Mouse (Mus musculus): ENCODE results near the gene Spz1. TPM values are rescaled to one million over a fixed set of nuclear protein-coding genes. Genes with fewer than 3 reads are reported as not detected.

The Spz1 gene
- total and polyA plus RNA-seq, 2 experiments from 2014 or later = not detected

DNA sequence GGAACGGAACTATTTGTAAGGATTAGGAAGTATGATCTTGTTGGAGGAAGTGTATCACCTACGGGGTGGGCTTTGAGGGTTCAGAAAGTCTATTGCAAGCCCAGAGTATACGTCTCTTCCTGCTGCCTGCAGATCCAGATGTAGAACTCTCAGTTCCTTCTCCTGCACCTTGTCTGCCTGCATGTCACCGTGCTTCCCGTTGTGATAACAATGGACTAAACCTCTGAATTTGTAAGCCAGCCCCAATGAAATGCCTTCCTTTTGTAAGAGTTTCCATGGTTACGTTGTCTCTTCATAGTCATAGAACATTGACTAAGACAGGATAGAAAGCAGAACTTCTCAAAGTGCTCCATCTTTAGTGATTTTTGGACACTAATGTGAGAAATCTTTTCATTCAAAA is 716 bp upstream of the Spz1 start:
- Histone ChIP-seq H3K4me3 (ENCODE audit: low read depth, low read length) (no peak overlapping the region), H3K9me3 (replicated peaks; ENCODE audit: control insufficient read depth, low read length) (no peaks in the 10 kb centered on the region), H3K36me3 (replicated peaks; ENCODE audit: control insufficient read depth, insufficient read depth, low read length) (no peaks in the 10 kb centered on the region), H3K27me3 (ENCODE audit: control insufficient read depth, insufficient read depth, low read length) (no peaks in the 10 kb centered on the region), H3K9ac (replicated peaks; ENCODE audit: low read depth, low read length) (no peak overlapping the region), H3K4me2 (ENCODE audit: low read depth, low read length) (no peak overlapping the region), H3K27ac (ENCODE audit: low read depth) (no peak overlapping the region), H3K4me1 (ENCODE audit: control insufficient read depth, insufficient read depth) (peaks cover 9% of the 10 kb centered on the region; the same call in 1 of the 2 replicates)
- TF ChIP-seq CTCF (IDR thresholded peaks at IDR 0.05; ENCODE audit: low read depth) (no peak), EP300 (IDR thresholded peaks at IDR 0.05; ENCODE audit: low read depth) (no peak)
- ATAC-seq (ENCODE audit: insufficient read depth, low read depth) (no peak), DNase-seq (ENCODE audit: low spot score) (no peak)
- 56% methylated on average over 6 of the region's 6 CpGs for WGBS

DNA sequence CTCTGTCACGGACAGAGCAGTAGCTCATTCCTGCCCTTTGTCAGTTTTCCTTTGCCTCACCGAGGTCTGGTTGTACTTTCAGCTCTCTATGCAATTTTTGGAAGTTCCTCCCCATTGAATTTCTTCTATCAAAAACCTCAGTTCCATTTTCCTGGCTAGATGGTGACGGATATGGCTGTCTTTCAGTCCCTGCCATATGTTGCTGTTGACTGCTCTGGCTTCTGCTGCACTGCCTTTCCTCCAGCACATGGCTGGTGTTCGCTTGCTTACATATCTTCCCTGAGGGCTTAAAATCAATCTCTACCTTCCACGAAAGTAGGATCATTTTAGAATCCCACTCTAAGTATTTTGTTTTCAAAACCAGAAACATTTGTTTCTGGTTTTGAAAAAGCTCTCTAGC is 16.5 kb downstream of the Spz1 start:
- no peak overlapping the region for H3K4me2 ChIP-seq (ENCODE audit: low read depth, low read length)
- ATAC-seq (ENCODE audit: insufficient read depth, low read depth) (no peak), DNase-seq (ENCODE audit: low spot score) (no peak)
- no peaks in the 10 kb centered on the region for H3K36me3 ChIP-seq (replicated peaks; ENCODE audit: control insufficient read depth, insufficient read depth, low read length)
- TF ChIP-seq CTCF (IDR thresholded peaks at IDR 0.05; ENCODE audit: low read depth) (no peak), EP300 (IDR thresholded peaks at IDR 0.05; ENCODE audit: low read depth) (no peak)
- H3K27ac ChIP-seq (ENCODE audit: low read depth) = no peak overlapping the region
- H3K9ac ChIP-seq (replicated peaks; ENCODE audit: low read depth, low read length) = no peak overlapping the region
- no peaks in the 10 kb centered on the region for H3K4me1 ChIP-seq (ENCODE audit: control insufficient read depth, insufficient read depth)
- no peaks in the 10 kb centered on the region for H3K9me3 ChIP-seq (replicated peaks; ENCODE audit: control insufficient read depth, low read length)
- no peaks in the 10 kb centered on the region for H3K27me3 ChIP-seq (ENCODE audit: control insufficient read depth, insufficient read depth, low read length)
- 67% methylated on average over 5 of the region's 5 CpGs for WGBS
- H3K4me3 ChIP-seq (ENCODE audit: low read depth, low read length) = no peak overlapping the region

GRCm38 (mm10) chr13:92557229-92557628 is 18.7 kb downstream of the Spz1 start:
- no peak overlapping the region for H3K27ac ChIP-seq (ENCODE audit: low read depth)
- H3K36me3 ChIP-seq (replicated peaks; ENCODE audit: control insufficient read depth, insufficient read depth, low read length) = no peaks in the 10 kb centered on the region
- H3K4me2 ChIP-seq (ENCODE audit: low read depth, low read length) = no peak overlapping the region
- H3K9me3 ChIP-seq (replicated peaks; ENCODE audit: control insufficient read depth, low read length) = no peaks in the 10 kb centered on the region
- TF ChIP-seq EP300 (IDR thresholded peaks at IDR 0.05; ENCODE audit: low read depth) = no peak
- TF ChIP-seq CTCF (IDR thresholded peaks at IDR 0.05; ENCODE audit: low read depth) = no peak
- H3K4me1 ChIP-seq (ENCODE audit: control insufficient read depth, insufficient read depth) = no peaks in the 10 kb centered on the region
- H3K9ac ChIP-seq (replicated peaks; ENCODE audit: low read depth, low read length) = no peak overlapping the region
- H3K27me3 ChIP-seq (ENCODE audit: control insufficient read depth, insufficient read depth, low read length) = no peaks in the 10 kb centered on the region
- no peak for DNase-seq (ENCODE audit: low spot score)
- WGBS = 60% methylated on average over 2 of the region's 2 CpGs
- no peak for ATAC-seq (ENCODE audit: insufficient read depth, low read depth)
- no peak overlapping the region for H3K4me3 ChIP-seq (ENCODE audit: low read depth, low read length)

DNA sequence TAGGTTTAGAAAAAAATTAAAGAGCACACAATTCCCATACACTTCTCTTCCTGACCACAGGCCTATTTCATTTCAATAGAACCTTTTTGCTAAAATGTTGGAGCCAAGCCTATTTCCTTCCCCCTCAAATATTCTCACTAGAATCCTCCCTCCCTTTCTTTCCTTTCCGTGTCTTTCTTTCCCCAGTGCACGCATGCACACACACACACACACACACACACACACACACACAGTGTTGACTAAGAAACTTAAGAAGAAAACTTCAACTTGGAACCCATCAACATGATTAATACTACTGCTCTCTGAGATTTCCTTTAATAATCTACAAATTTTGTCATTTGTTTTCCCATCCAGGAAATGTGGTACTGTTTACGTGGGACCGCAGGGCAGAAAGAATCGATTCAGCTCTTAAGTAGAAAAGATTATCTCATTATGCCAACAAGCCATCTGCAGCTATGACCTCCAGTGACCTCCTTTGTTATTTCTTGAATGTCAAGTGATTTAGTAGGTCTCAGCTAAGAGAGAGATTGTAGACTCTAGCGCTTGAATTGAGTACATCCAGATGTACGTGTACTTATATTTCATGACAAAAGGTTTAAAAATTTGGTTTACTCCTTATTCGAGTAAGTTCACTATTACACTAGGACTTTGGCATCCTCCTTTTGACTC is 19.4 kb downstream of the Spz1 start:
- Histone ChIP-seq H3K9me3 (replicated peaks; ENCODE audit: control insufficient read depth, low read length) (peaks cover under 1% of the 10 kb centered on the region; the same call in 1 of the 2 replicates), H3K27me3 (ENCODE audit: control insufficient read depth, insufficient read depth, low read length) (no peaks in the 10 kb centered on the region), H3K27ac (ENCODE audit: low read depth) (no peak overlapping the region), H3K4me3 (ENCODE audit: low read depth, low read length) (no peak overlapping the region), H3K9ac (replicated peaks; ENCODE audit: low read depth, low read length) (no peak overlapping the region), H3K36me3 (replicated peaks; ENCODE audit: control insufficient read depth, insufficient read depth, low read length) (no peaks in the 10 kb centered on the region), H3K4me1 (ENCODE audit: control insufficient read depth, insufficient read depth) (no peaks in the 10 kb centered on the region), H3K4me2 (ENCODE audit: low read depth, low read length) (no peak overlapping the region)
- no peak for DNase-seq (ENCODE audit: low spot score)
- WGBS = 48% methylated on average over 8 of the region's 8 CpGs
- ATAC-seq (ENCODE audit: insufficient read depth, low read depth) = no peak
- TF ChIP-seq CTCF (IDR thresholded peaks at IDR 0.05; ENCODE audit: low read depth) (no peak), EP300 (IDR thresholded peaks at IDR 0.05; ENCODE audit: low read depth) (no peak)

- no peak overlapping the region for H3K4me2 ChIP-seq (ENCODE audit: low read depth, low read length)
- no peak overlapping the region for H3K9ac ChIP-seq (replicated peaks; ENCODE audit: low read depth, low read length)
- ATAC-seq (ENCODE audit: insufficient read depth, low read depth) (no peak), DNase-seq (ENCODE audit: low spot score) (no peak)
- H3K4me1 ChIP-seq (ENCODE audit: control insufficient read depth, insufficient read depth) = no peaks in the 10 kb centered on the region
- no peaks in the 10 kb centered on the region for H3K36me3 ChIP-seq (replicated peaks; ENCODE audit: control insufficient read depth, insufficient read depth, low read length)
- no peaks in the 10 kb centered on the region for H3K27me3 ChIP-seq (ENCODE audit: control insufficient read depth, insufficient read depth, low read length)
- peaks cover 21% of the 10 kb centered on the region for H3K9me3 ChIP-seq (replicated peaks; ENCODE audit: control insufficient read depth, low read length)
- no peak overlapping the region for H3K4me3 ChIP-seq (ENCODE audit: low read depth, low read length)
- TF ChIP-seq CTCF (IDR thresholded peaks at IDR 0.05; ENCODE audit: low read depth) = no peak
- no peak for TF ChIP-seq EP300 (IDR thresholded peaks at IDR 0.05; ENCODE audit: low read depth)
- H3K27ac ChIP-seq (ENCODE audit: low read depth) = no peak overlapping the region
- WGBS = 64% methylated on average over 4 of the region's 4 CpGs
These were observed 28.9 kb downstream of the Spz1 start for GRCm38 (mm10) chr13:92547093-92547492.

GRCm38 (mm10) chr13:92540997-92541396 is 35.0 kb downstream of the Spz1 start:
- no peak overlapping the region for H3K27ac ChIP-seq (ENCODE audit: low read depth)
- ATAC-seq (ENCODE audit: insufficient read depth, low read depth) (no peak), DNase-seq (ENCODE audit: low spot score) (no peak)
- H3K9me3 ChIP-seq (replicated peaks; ENCODE audit: control insufficient read depth, low read length) = no peaks in the 10 kb centered on the region
- TF ChIP-seq EP300 (IDR thresholded peaks at IDR 0.05; ENCODE audit: low read depth) = no peak
- WGBS = 57% methylated on average over 6 of the region's 6 CpGs
- no peaks in the 10 kb centered on the region for H3K27me3 ChIP-seq (ENCODE audit: control insufficient read depth, insufficient read depth, low read length)
- no peaks in the 10 kb centered on the region for H3K4me1 ChIP-seq (ENCODE audit: control insufficient read depth, insufficient read depth)
- no peak overlapping the region for H3K4me2 ChIP-seq (ENCODE audit: low read depth, low read length)
- H3K36me3 ChIP-seq (replicated peaks; ENCODE audit: control insufficient read depth, insufficient read depth, low read length) = no peaks in the 10 kb centered on the region
- no peak overlapping the region for H3K4me3 ChIP-seq (ENCODE audit: low read depth, low read length)
- no peak overlapping the region for H3K9ac ChIP-seq (replicated peaks; ENCODE audit: low read depth, low read length)
